Mouse (Mus musculus) frontal cortex, adult 2 months (tissue): ENCODE measurements around the gene Abr. TPM values are rescaled to one million over a fixed set of nuclear protein-coding genes. Genes with fewer than 3 reads are reported as not detected.

Experiments
- DNase-seq, 2 experiments: peaks; one replicate each; pipeline ENCODE4 v3.0.0; 2022; ENCODE audit warnings: low spot score in 1 of 2; ENCODE audit errors: extremely low spot score in 1 of 2
- polyA plus RNA-seq: library from polyadenylated mRNA; depleted of rRNA; stranded (reverse); fragments of >200 nt; gene quantifications from 2 replicates; pipeline ENCODE4 v1.2.3, GENCODE M21; 2012

Gene Abr
- polyA plus RNA-seq, 1 experiment, result 312 TPM

GRCm38 (mm10) chr11:76624071-76624470 is 2.0 kb upstream of the Abr start:
- no peak for DNase-seq

GRCm38 (mm10) chr11:76623206-76623961 is 1.3 kb upstream of the Abr start:
- DNase-seq, result no peak

- DNase-seq, result no peak
Observed at GRCm38 (mm10) chr11:76622566-76623205, 572 bp upstream of the Abr start.

- DNase-seq, result no peak
Observed at GRCm38 (mm10) chr11:76618134-76618533, 4.0 kb downstream of the Abr start.

- DNase-seq, result no peak
Observed at GRCm38 (mm10) chr11:76614246-76614645, 7.9 kb downstream of the Abr start.

GRCm38 (mm10) chr11:76612638-76613104 is 9.4 kb downstream of the Abr start:
- peak; percentile 44 to 81 for DNase-seq

- DNase-seq, result no peak
Observed at GRCm38 (mm10) chr11:76610948-76611347, 11.2 kb downstream of the Abr start.

- no peak for DNase-seq
Observed at GRCm38 (mm10) chr11:76606521-76606920, 15.6 kb downstream of the Abr start.

- no peak for DNase-seq
Observed at GRCm38 (mm10) chr11:76599219-76599618, 22.9 kb downstream of the Abr start.

GRCm38 (mm10) chr11:76598757-76599156 is 23.4 kb downstream of the Abr start:
- DNase-seq, result no peak

GRCm38 (mm10) chr11:76593620-76594326 is 28.3 kb downstream of the Abr start:
- no peak for DNase-seq

- DNase-seq, result no peak
Observed at GRCm38 (mm10) chr11:76589746-76590145, 32.4 kb downstream of the Abr start.

- no peak for DNase-seq
Observed at GRCm38 (mm10) chr11:76588632-76589485, 33.3 kb downstream of the Abr start.

GRCm38 (mm10) chr11:76588032-76588431 is 34.1 kb downstream of the Abr start:
- no peak for DNase-seq

GRCm38 (mm10) chr11:76587333-76587732 is 34.8 kb downstream of the Abr start:
- no peak for DNase-seq

- no peak for DNase-seq
Observed at GRCm38 (mm10) chr11:76586119-76586518, 36.0 kb downstream of the Abr start.

GRCm38 (mm10) chr11:76577588-76578257 is 44.4 kb downstream of the Abr start:
- peak; percentile 77 to 97 for DNase-seq

- peak in 1 of 2 experiments; percentile 63 for DNase-seq
Observed at GRCm38 (mm10) chr11:76572820-76573385, 49.2 kb downstream of the Abr start.

GRCm38 (mm10) chr11:76571613-76571929 is 50.5 kb downstream of the Abr start:
- DNase-seq, result no peak
